Mouse (Mus musculus): ENCODE data around the gene Rabif. TPM values are rescaled to one million over a fixed set of nuclear protein-coding genes. Genes with fewer than 3 reads are reported as not detected.

The Rabif gene
- 17.9 TPM for polyA plus RNA-seq (2014; fragmentation: Illumina TruSeq; extraction: RNeasy Lipid Tissue Mini Kit (QIAGEN cat#74804); ENCODE audit: low read depth, low replicate concordance)

GRCm38 (mm10) chr1:134494428-134495215 lies at the start of gene Rabif:
Gene Rabif (plus strand): TSS chr1:134494648.

GRCm38 (mm10) chr1:134454904-134455824 lies 39.3 kb upstream of the Rabif start, which contains the start of gene Klhl12:
Gene Klhl12 (plus strand): TSS chr1:134455531.

GRCm38 (mm10) chr1:134549632-134550132 lies 55.2 kb downstream of the Rabif start, which contains the start of gene Mgat4e:
Gene Mgat4e (minus strand): TSS chr1:134549682.

Other genes starting within 250 kb of the Rabif start
- gene Myog, start 204.7 kb upstream of the Rabif start, polyA plus RNA-seq (2014; fragmentation: Illumina TruSeq; extraction: RNeasy Lipid Tissue Mini Kit (QIAGEN cat#74804); ENCODE audit: low read depth, low replicate concordance), result not detected
- gene Ppfia4, start 161.7 kb upstream of the Rabif start, polyA plus RNA-seq (2014; fragmentation: Illumina TruSeq; extraction: RNeasy Lipid Tissue Mini Kit (QIAGEN cat#74804); ENCODE audit: low read depth, low replicate concordance), result 2.8 TPM
- 41.2 TPM for gene Tmem183a, start 132.7 kb upstream of the Rabif start, polyA plus RNA-seq (2014; fragmentation: Illumina TruSeq; extraction: RNeasy Lipid Tissue Mini Kit (QIAGEN cat#74804); ENCODE audit: low read depth, low replicate concordance)
- gene 4933406M09Rik, start 108.7 kb upstream of the Rabif start, polyA plus RNA-seq (2014; fragmentation: Illumina TruSeq; extraction: RNeasy Lipid Tissue Mini Kit (QIAGEN cat#74804); ENCODE audit: low read depth, low replicate concordance), result 0.45 TPM
- 34.4 TPM for gene Cyb5r1, start 89.1 kb upstream of the Rabif start, polyA plus RNA-seq (2014; fragmentation: Illumina TruSeq; extraction: RNeasy Lipid Tissue Mini Kit (QIAGEN cat#74804); ENCODE audit: low read depth, low replicate concordance)
- gene Adipor1, start 79.3 kb upstream of the Rabif start, polyA plus RNA-seq (2014; fragmentation: Illumina TruSeq; extraction: RNeasy Lipid Tissue Mini Kit (QIAGEN cat#74804); ENCODE audit: low read depth, low replicate concordance), result 99.6 TPM
- gene Klhl12, start 39.1 kb upstream of the Rabif start, polyA plus RNA-seq (2014; fragmentation: Illumina TruSeq; extraction: RNeasy Lipid Tissue Mini Kit (QIAGEN cat#74804); ENCODE audit: low read depth, low replicate concordance), result 24.2 TPM
- 0.53 TPM for gene Mgat4e, start 55.0 kb downstream of the Rabif start, polyA plus RNA-seq (2014; fragmentation: Illumina TruSeq; extraction: RNeasy Lipid Tissue Mini Kit (QIAGEN cat#74804); ENCODE audit: low read depth, low replicate concordance)
- 21.8 TPM for gene Kdm5b, start 65.5 kb downstream of the Rabif start, polyA plus RNA-seq (2014; fragmentation: Illumina TruSeq; extraction: RNeasy Lipid Tissue Mini Kit (QIAGEN cat#74804); ENCODE audit: low read depth, low replicate concordance)
- 4.9 TPM for gene Syt2, start 152.0 kb downstream of the Rabif start, polyA plus RNA-seq (2014; fragmentation: Illumina TruSeq; extraction: RNeasy Lipid Tissue Mini Kit (QIAGEN cat#74804); ENCODE audit: low read depth, low replicate concordance)